Mouse (Mus musculus): Measurements from ENCODE around the gene Elf1. TPM values are rescaled to one million over a fixed set of nuclear protein-coding genes. Genes with fewer than 3 reads are reported as not detected.

The Elf1 gene
- polyA plus RNA-seq, 1 experiment: 3.6 TPM

DNA sequence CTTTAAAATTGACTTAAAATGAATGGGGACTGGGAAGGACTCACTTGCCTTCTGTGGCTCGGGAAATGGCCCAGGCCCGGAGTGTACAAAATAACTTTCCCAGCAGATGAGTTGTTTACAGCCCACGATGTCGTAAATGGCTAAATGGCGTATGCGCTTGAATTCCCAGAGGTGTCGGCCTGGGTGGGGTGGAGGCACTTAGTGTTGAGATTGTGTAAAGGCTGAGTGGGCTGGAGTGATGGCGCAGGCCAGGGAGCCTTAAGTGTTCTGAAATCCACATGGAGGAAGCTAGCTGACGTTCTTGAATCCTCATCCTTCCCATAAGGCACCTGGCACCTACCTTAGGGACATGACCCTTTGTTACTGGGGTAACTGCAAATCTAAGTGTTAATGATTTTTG is 7.5 kb downstream of the Elf1 start:
- H3K79me2 ChIP-seq (ENCODE audit: control insufficient read depth, insufficient read depth): peaks cover 35% of the 10 kb centered on the region
- no peak overlapping the region for H3K4me3 ChIP-seq
- H3K36me3 ChIP-seq (ENCODE audit: control insufficient read depth, insufficient read depth): no peaks in the 10 kb centered on the region

DNA sequence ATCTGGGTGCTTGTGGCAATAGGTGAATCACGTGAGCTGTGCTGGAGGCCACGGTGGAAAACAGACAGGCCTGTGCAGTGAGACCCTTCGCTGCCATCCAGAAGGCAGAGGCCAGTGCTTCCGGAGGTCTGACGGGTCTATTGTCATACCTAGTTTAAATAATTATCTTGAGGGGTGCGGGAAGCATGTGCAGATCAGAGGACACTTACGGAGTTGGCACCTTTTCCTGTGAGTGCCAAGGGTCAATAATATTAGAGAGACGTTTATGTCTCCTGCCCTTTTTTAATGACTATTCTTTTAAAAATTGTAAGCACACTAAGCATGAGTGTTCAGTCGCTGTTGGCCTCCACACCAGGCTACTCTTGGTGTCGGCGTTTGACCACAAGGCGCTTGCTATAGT is 8.2 kb downstream of the Elf1 start:
- Histone ChIP-seq H3ac (ENCODE audit: control insufficient read depth, insufficient read length) (no peak overlapping the region), H3K4me3 (no peak overlapping the region), H3K36me3 (ENCODE audit: control insufficient read depth, insufficient read depth) (no peaks in the 10 kb centered on the region), H3K79me2 (ENCODE audit: control insufficient read depth, insufficient read depth) (peaks cover 29% of the 10 kb centered on the region), H3K27me3 (ENCODE audit: control insufficient read depth, insufficient read depth, insufficient read length) (no peaks in the 10 kb centered on the region), H3K4me2 (ENCODE audit: low read depth) (no peak overlapping the region)
- TF ChIP-seq MAX (IDR thresholded peaks at IDR 0.05; ENCODE audit: low read depth) (no peak), USF1 (IDR thresholded peaks at IDR 0.05; ENCODE audit: low read depth) (no peak), MYOD1 (IDR thresholded peaks at IDR 0.05; ENCODE audit: control insufficient read depth in 1 of 3, insufficient read length in 2 of 3, low read depth in 2 of 3) (no peak), POLR2AphosphoS2 (IDR thresholded peaks at IDR 0.05; ENCODE audit: insufficient read length, low read depth) (no peak), E2F4 (IDR thresholded peaks at IDR 0.05; ENCODE audit: insufficient read depth) (no peak), MYOG (IDR thresholded peaks at IDR 0.05; ENCODE audit: control insufficient read depth in 1 of 3, insufficient read depth in 1 of 3, insufficient read length in 2 of 3, low read depth in 2 of 3) (no peak), TCF12 (IDR thresholded peaks at IDR 0.05; ENCODE audit: insufficient read depth, poor library complexity, severe bottlenecking) (no peak), TCF3 (IDR thresholded peaks at IDR 0.05; ENCODE audit: insufficient read length, low read depth) (no peak), POLR2A (IDR thresholded peaks at IDR 0.05; ENCODE audit: insufficient read length, low read depth) (no peak), CEBPB (IDR thresholded peaks at IDR 0.05; ENCODE audit: insufficient read depth, poor library complexity, severe bottlenecking) (no peak), REST (IDR thresholded peaks at IDR 0.05; ENCODE audit: insufficient read depth, insufficient read length) (no peak), SRF (IDR thresholded peaks at IDR 0.05; ENCODE audit: control insufficient read depth, insufficient read length, low read depth) (no peak)

More for the DNA sequence above, 7.5 kb downstream of the Elf1 start:
- Histone ChIP-seq H3ac (ENCODE audit: control insufficient read depth, insufficient read length) (no peak overlapping the region), H3K27me3 (ENCODE audit: control insufficient read depth, insufficient read depth, insufficient read length) (no peaks in the 10 kb centered on the region), H3K4me2 (ENCODE audit: low read depth) (no peak overlapping the region)
- TF ChIP-seq MAX (IDR thresholded peaks at IDR 0.05; ENCODE audit: low read depth) (no peak), POLR2A (IDR thresholded peaks at IDR 0.05; ENCODE audit: insufficient read length, low read depth) (no peak), MYOG (IDR thresholded peaks at IDR 0.05; ENCODE audit: control insufficient read depth in 1 of 3, insufficient read depth in 1 of 3, insufficient read length in 2 of 3, low read depth in 2 of 3) (no peak), TCF12 (IDR thresholded peaks at IDR 0.05; ENCODE audit: insufficient read depth, poor library complexity, severe bottlenecking) (no peak), MYOD1 (IDR thresholded peaks at IDR 0.05; ENCODE audit: control insufficient read depth in 1 of 3, insufficient read length in 2 of 3, low read depth in 2 of 3) (no peak), POLR2AphosphoS2 (IDR thresholded peaks at IDR 0.05; ENCODE audit: insufficient read length, low read depth) (no peak), USF1 (IDR thresholded peaks at IDR 0.05; ENCODE audit: low read depth) (no peak)

DNA sequence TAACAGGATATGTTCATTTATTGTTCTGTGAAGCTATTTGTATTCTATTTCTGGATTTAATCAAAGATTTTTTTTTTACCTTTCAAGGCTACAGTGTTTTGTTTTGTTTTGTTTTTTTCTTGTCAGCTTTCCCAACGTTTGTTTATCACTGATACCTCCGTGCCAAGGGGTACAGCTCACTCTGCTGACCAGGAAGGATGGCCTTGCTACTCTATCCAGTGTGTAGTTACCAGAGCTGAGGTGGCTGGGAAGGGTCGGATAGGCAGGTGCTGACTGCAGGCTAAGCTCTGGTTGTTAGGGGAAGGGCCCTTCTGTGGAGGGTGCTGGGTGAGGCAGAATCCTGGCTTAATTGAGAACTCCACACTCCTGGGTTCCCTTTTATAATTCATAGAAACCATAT is 9.3 kb downstream of the Elf1 start:
- no peak overlapping the region for H3K4me2 ChIP-seq (ENCODE audit: low read depth)
- no peaks in the 10 kb centered on the region for H3K36me3 ChIP-seq (ENCODE audit: control insufficient read depth, insufficient read depth)
- no peaks in the 10 kb centered on the region for H3K27me3 ChIP-seq (ENCODE audit: control insufficient read depth, insufficient read depth, insufficient read length)
- H3ac ChIP-seq (ENCODE audit: control insufficient read depth, insufficient read length): no peak overlapping the region
- H3K4me3 ChIP-seq: no peak overlapping the region
- TF ChIP-seq TCF3 (IDR thresholded peaks at IDR 0.05; ENCODE audit: insufficient read length, low read depth): no peak
- TF ChIP-seq CEBPB (IDR thresholded peaks at IDR 0.05; ENCODE audit: insufficient read depth, poor library complexity, severe bottlenecking): no peak
- TF ChIP-seq POLR2A (IDR thresholded peaks at IDR 0.05; ENCODE audit: insufficient read length, low read depth): no peak
- no peak for TF ChIP-seq MAX (IDR thresholded peaks at IDR 0.05; ENCODE audit: low read depth)
- no peak for TF ChIP-seq MYOG (IDR thresholded peaks at IDR 0.05; ENCODE audit: control insufficient read depth in 1 of 3, insufficient read depth in 1 of 3, insufficient read length in 2 of 3, low read depth in 2 of 3)
- TF ChIP-seq TCF12 (IDR thresholded peaks at IDR 0.05; ENCODE audit: insufficient read depth, poor library complexity, severe bottlenecking): no peak
- TF ChIP-seq MYOD1 (IDR thresholded peaks at IDR 0.05; ENCODE audit: control insufficient read depth in 1 of 3, insufficient read length in 2 of 3, low read depth in 2 of 3): no peak
- TF ChIP-seq SRF (IDR thresholded peaks at IDR 0.05; ENCODE audit: control insufficient read depth, insufficient read length, low read depth): no peak
- TF ChIP-seq USF1 (IDR thresholded peaks at IDR 0.05; ENCODE audit: low read depth): no peak
- no peak for TF ChIP-seq REST (IDR thresholded peaks at IDR 0.05; ENCODE audit: insufficient read depth, insufficient read length)
- peaks cover 20% of the 10 kb centered on the region for H3K79me2 ChIP-seq (ENCODE audit: control insufficient read depth, insufficient read depth)

DNA sequence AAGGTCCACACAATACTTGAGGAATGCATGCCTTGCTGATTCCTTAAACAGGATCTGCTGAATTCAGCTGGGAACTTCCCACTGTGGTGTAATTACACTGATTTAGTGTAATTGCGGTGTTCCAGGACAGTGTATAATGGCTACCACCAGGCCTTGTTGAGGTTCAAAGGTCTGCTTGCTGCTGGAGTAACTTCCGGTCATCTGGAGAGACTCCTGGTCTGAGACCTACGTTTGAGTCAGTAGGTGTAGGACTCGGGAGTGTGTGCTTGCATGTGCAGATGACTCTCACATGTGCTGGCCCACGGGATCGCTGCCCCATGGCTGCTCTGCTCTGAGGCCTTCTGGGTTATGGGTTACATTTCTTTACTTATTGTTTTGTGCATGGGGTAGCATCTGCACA is 13.4 kb downstream of the Elf1 start:
- Histone ChIP-seq H3K4me2 (ENCODE audit: low read depth) (no peak overlapping the region), H3ac (ENCODE audit: control insufficient read depth, insufficient read length) (no peak overlapping the region), H3K27me3 (ENCODE audit: control insufficient read depth, insufficient read depth, insufficient read length) (no peaks in the 10 kb centered on the region), H3K4me3 (no peak overlapping the region), H3K79me2 (ENCODE audit: control insufficient read depth, insufficient read depth) (peaks cover 3% of the 10 kb centered on the region), H3K36me3 (ENCODE audit: control insufficient read depth, insufficient read depth) (no peaks in the 10 kb centered on the region)
- TF ChIP-seq CEBPB (IDR thresholded peaks at IDR 0.05; ENCODE audit: insufficient read depth, poor library complexity, severe bottlenecking): no peak
- no peak for TF ChIP-seq REST (IDR thresholded peaks at IDR 0.05; ENCODE audit: insufficient read depth, insufficient read length)
- no peak for TF ChIP-seq SRF (IDR thresholded peaks at IDR 0.05; ENCODE audit: control insufficient read depth, insufficient read length, low read depth)
- TF ChIP-seq POLR2AphosphoS2 (IDR thresholded peaks at IDR 0.05; ENCODE audit: insufficient read length, low read depth): no peak
- no peak for TF ChIP-seq USF1 (IDR thresholded peaks at IDR 0.05; ENCODE audit: low read depth)
- TF ChIP-seq E2F4 (IDR thresholded peaks at IDR 0.05; ENCODE audit: insufficient read depth): no peak
- TF ChIP-seq TCF12 (IDR thresholded peaks at IDR 0.05; ENCODE audit: insufficient read depth, poor library complexity, severe bottlenecking): no peak
- no peak for TF ChIP-seq MAX (IDR thresholded peaks at IDR 0.05; ENCODE audit: low read depth)
- no peak for TF ChIP-seq MYOD1 (IDR thresholded peaks at IDR 0.05; ENCODE audit: control insufficient read depth in 1 of 3, insufficient read length in 2 of 3, low read depth in 2 of 3)
- TF ChIP-seq POLR2A (IDR thresholded peaks at IDR 0.05; ENCODE audit: insufficient read length, low read depth): no peak
- no peak for TF ChIP-seq MYOG (IDR thresholded peaks at IDR 0.05; ENCODE audit: control insufficient read depth in 1 of 3, insufficient read depth in 1 of 3, insufficient read length in 2 of 3, low read depth in 2 of 3)
- TF ChIP-seq TCF3 (IDR thresholded peaks at IDR 0.05; ENCODE audit: insufficient read length, low read depth): no peak

DNA sequence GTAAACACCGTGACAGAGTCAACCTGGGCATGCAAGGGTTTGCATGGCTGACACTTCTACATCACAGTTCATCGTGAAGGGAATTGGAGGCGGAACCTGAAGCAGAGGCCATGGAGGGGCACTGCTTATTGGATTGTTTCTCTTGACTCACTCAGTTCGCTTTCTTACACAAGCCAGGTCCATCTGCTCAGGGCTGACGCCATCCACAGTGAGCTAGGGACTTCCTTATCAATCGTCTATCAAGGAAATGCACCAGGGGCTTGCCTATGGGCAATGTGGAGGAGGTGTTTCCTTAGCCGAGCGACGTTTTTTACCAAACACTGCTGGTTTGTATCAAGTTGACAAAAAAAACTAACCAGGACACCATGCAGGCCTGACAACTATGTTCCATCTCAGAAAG is 18.3 kb downstream of the Elf1 start:
- Histone ChIP-seq H3K4me3 (no peak overlapping the region), H3K36me3 (ENCODE audit: control insufficient read depth, insufficient read depth) (no peaks in the 10 kb centered on the region), H3K4me2 (ENCODE audit: low read depth) (no peak overlapping the region), H3ac (ENCODE audit: control insufficient read depth, insufficient read length) (no peak overlapping the region), H3K27me3 (ENCODE audit: control insufficient read depth, insufficient read depth, insufficient read length) (no peaks in the 10 kb centered on the region), H3K79me2 (ENCODE audit: control insufficient read depth, insufficient read depth) (no peaks in the 10 kb centered on the region)
- TF ChIP-seq MYOG (IDR thresholded peaks at IDR 0.05; ENCODE audit: control insufficient read depth in 1 of 3, insufficient read depth in 1 of 3, insufficient read length in 2 of 3, low read depth in 2 of 3): no peak
- no peak for TF ChIP-seq REST (IDR thresholded peaks at IDR 0.05; ENCODE audit: insufficient read depth, insufficient read length)
- no peak for TF ChIP-seq MAX (IDR thresholded peaks at IDR 0.05; ENCODE audit: low read depth)
- no peak for TF ChIP-seq CEBPB (IDR thresholded peaks at IDR 0.05; ENCODE audit: insufficient read depth, poor library complexity, severe bottlenecking)
- no peak for TF ChIP-seq MYOD1 (IDR thresholded peaks at IDR 0.05; ENCODE audit: control insufficient read depth in 1 of 3, insufficient read length in 2 of 3, low read depth in 2 of 3)
- TF ChIP-seq SRF (IDR thresholded peaks at IDR 0.05; ENCODE audit: control insufficient read depth, insufficient read length, low read depth): no peak
- no peak for TF ChIP-seq POLR2AphosphoS2 (IDR thresholded peaks at IDR 0.05; ENCODE audit: insufficient read length, low read depth)
- no peak for TF ChIP-seq E2F4 (IDR thresholded peaks at IDR 0.05; ENCODE audit: insufficient read depth)

Measured in myocyte (in vitro differentiated cells).